Mouse (Mus musculus): Measurements from ENCODE around the gene Pld4.

Gene Pld4

GRCm38 (mm10) chr12:112766586-112766985 is 6.1 kb downstream of the Pld4 start:
- no peak for DNase-seq (ENCODE audit: inconsistent age in 2 of 2, low spot score in 1 of 2)

GRCm38 (mm10) chr12:112767036-112767890 is 6.8 kb downstream of the Pld4 start:
- no peak for DNase-seq (ENCODE audit: inconsistent age in 2 of 2, low spot score in 1 of 2)

- DNase-seq (ENCODE audit: inconsistent age in 2 of 2, low spot score in 1 of 2): no peak
Observed at GRCm38 (mm10) chr12:112768166-112768565, 7.7 kb downstream of the Pld4 start.

GRCm38 (mm10) chr12:112769031-112769430 is 8.6 kb downstream of the Pld4 start:
- DNase-seq (ENCODE audit: inconsistent age in 2 of 2, low spot score in 1 of 2): no peak

GRCm38 (mm10) chr12:112769751-112770150 is 9.3 kb downstream of the Pld4 start:
- no peak for DNase-seq (ENCODE audit: inconsistent age in 2 of 2, low spot score in 1 of 2)

- DNase-seq (ENCODE audit: inconsistent age in 2 of 2, low spot score in 1 of 2): no peak
Observed at GRCm38 (mm10) chr12:112770396-112770795, 9.9 kb downstream of the Pld4 start.

GRCm38 (mm10) chr12:112772306-112772705 is 11.9 kb downstream of the Pld4 start:
- DNase-seq (ENCODE audit: inconsistent age in 2 of 2, low spot score in 1 of 2): no peak

- DNase-seq (ENCODE audit: inconsistent age in 2 of 2, low spot score in 1 of 2): no peak
Observed at GRCm38 (mm10) chr12:112773366-112773765, 12.9 kb downstream of the Pld4 start.

- no peak for DNase-seq (ENCODE audit: inconsistent age in 2 of 2, low spot score in 1 of 2)
Observed at GRCm38 (mm10) chr12:112774026-112774425, 13.6 kb downstream of the Pld4 start.

GRCm38 (mm10) chr12:112774481-112774880 is 14.0 kb downstream of the Pld4 start:
- DNase-seq (ENCODE audit: inconsistent age in 2 of 2, low spot score in 1 of 2): no peak

- no peak for DNase-seq (ENCODE audit: inconsistent age in 2 of 2, low spot score in 1 of 2)
Observed at GRCm38 (mm10) chr12:112791026-112791425, 30.6 kb downstream of the Pld4 start.

GRCm38 (mm10) chr12:112793601-112794355 is 33.3 kb downstream of the Pld4 start:
- DNase-seq (ENCODE audit: inconsistent age in 2 of 2, low spot score in 1 of 2): peak; percentile 56 to 77

- DNase-seq (ENCODE audit: inconsistent age in 2 of 2, low spot score in 1 of 2): no peak
Observed at GRCm38 (mm10) chr12:112794356-112794816, 33.9 kb downstream of the Pld4 start.

GRCm38 (mm10) chr12:112794998-112795397 is 34.5 kb downstream of the Pld4 start:
- DNase-seq (ENCODE audit: inconsistent age in 2 of 2, low spot score in 1 of 2): no peak

- no peak for DNase-seq (ENCODE audit: inconsistent age in 2 of 2, low spot score in 1 of 2)
Observed at GRCm38 (mm10) chr12:112795466-112796104, 35.1 kb downstream of the Pld4 start.

GRCm38 (mm10) chr12:112796551-112797510 is 36.4 kb downstream of the Pld4 start:
- peak in 1 of 2 experiments; percentile 56 for DNase-seq (ENCODE audit: inconsistent age in 2 of 2, low spot score in 1 of 2)

GRCm38 (mm10) chr12:112797672-112798331 is 37.3 kb downstream of the Pld4 start:
- peak; percentile 85 to 88 for DNase-seq (ENCODE audit: inconsistent age in 2 of 2, low spot score in 1 of 2)

- no peak for DNase-seq (ENCODE audit: inconsistent age in 2 of 2, low spot score in 1 of 2)
Observed at GRCm38 (mm10) chr12:112798332-112798681, 37.9 kb downstream of the Pld4 start.

GRCm38 (mm10) chr12:112798716-112799115 is 38.3 kb downstream of the Pld4 start:
- peak in 1 of 2 experiments; percentile 7 for DNase-seq (ENCODE audit: inconsistent age in 2 of 2, low spot score in 1 of 2)

Data from adrenal gland, adult (tissue).